Mouse (Mus musculus) retina, postnatal 7 days (tissue): ENCODE measurements around the gene Gpr157.

Experiments
- DNase-seq: peaks from one replicate; pipeline ENCODE4 v3.0.0-alpha.2; 2012; ENCODE audit warnings: low read depth, low spot score

The Gpr157 gene

GRCm38 (mm10) chr4:150146286-150146685 lies 59.1 kb downstream of the Gpr157 start:
- no peak for DNase-seq

- no peak for DNase-seq
Observed at GRCm38 (mm10) chr4:150151045-150151444, 63.9 kb downstream of the Gpr157 start.

- DNase-seq: no peak
Observed at GRCm38 (mm10) chr4:150152483-150152882, 65.3 kb downstream of the Gpr157 start.

GRCm38 (mm10) chr4:150155301-150155700 lies 68.1 kb downstream of the Gpr157 start:
- DNase-seq: no peak
